Mouse (Mus musculus): Measurements from ENCODE around the gene Zfp810.

DNA sequence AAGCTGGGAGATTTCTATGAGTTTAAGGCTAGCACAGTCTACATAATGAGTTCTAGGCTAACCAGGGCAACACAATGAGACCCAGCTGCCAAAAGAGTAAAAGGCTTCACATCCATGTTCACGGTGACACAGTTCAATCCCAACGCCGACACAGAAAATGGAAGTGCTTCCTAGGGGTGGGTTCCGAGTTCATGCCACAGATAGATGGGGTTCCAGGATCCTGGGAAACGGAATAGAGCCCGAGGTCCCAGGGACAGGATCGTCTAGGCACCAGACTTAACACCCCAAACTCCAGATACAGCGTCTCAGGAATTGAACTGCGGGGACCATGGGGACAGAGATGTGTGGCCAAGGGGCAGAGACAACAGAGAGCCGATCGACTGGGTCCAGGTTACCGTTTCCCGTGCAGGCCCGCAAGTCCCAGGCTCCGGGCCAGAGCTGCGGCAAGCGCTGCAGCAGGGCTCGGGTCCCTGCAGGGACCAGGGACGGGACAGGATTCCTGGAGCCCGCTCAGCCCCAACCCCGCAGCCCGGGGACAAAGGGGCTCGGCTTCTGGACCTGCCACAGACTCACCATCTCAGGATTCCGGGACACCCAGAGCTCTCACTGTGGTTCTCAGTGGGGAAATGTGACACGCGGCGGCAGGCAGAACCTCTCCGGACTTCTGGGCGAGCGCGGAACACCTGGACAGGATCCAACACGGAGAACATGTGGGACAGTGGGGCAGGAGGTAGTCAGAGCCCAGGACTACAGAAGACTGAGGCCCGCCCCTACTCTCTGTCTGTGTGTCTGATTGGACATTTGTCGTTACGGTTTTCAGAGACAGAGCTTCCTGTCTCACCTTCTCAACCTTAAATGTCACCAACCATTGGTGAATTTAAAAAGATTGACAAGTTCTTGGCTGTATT is 48.0 kb downstream of the Zfp810 start, which contains the start of gene Zfp599:
- TF ChIP-seq CTCF (conservative IDR thresholded peaks at IDR 0.05; ENCODE audit: low read length) (no peak), POU5F1 (IDR thresholded peaks at IDR 0.05; ENCODE audit: borderline replicate concordance, low read length) (no peak)

All from E14TG2a.4 (cell line).